Mouse (Mus musculus) spleen, adult 2 months (tissue): ENCODE results near the gene Frmd6. TPM values are rescaled to one million over a fixed set of nuclear protein-coding genes. Genes with fewer than 3 reads are reported as not detected.

Experiments
- DNase-seq, 2 experiments: peaks; one replicate each; pipeline versions ENCODE4 v3.0.0 to v3.0.0-alpha.2; 2012 to 2021; ENCODE audit warnings: low spot score in 2 of 2, low read depth in 1 of 2
- H3K27ac ChIP-seq: fragments of 200-500 bp; 2 replicates; pipeline ENCODE4 v1.5.1; 2012; ENCODE audit warnings: low read length, inconsistent platforms; ENCODE audit not compliant: insufficient read depth
- H3K27me3 ChIP-seq: fragments of 200-500 bp; 2 replicates; pipeline ENCODE4 v1.6.1; 2012; ENCODE audit warnings: mild to moderate bottlenecking, moderate library complexity, low read length, inconsistent platforms; ENCODE audit not compliant: control insufficient read depth, insufficient read depth
- H3K36me3 ChIP-seq: fragments of 200-500 bp; 2 replicates; pipeline ENCODE4 v1.6.1; 2012; ENCODE audit warnings: mild to moderate bottlenecking, low read length, inconsistent platforms; ENCODE audit not compliant: control insufficient read depth, insufficient read depth
- H3K4me1 ChIP-seq: fragments of 200-500 bp; 2 replicates; pipeline ENCODE4 v1.6.1; 2011; ENCODE audit warnings: inconsistent platforms; ENCODE audit not compliant: control insufficient read depth, insufficient read depth, insufficient read length
- H3K4me3 ChIP-seq: fragments of 200-500 bp; 2 replicates; pipeline ENCODE4 v1.5.1; 2011; ENCODE audit warnings: mild to moderate bottlenecking, inconsistent platforms; ENCODE audit not compliant: insufficient read depth, insufficient read length; ENCODE audit errors: extremely low read depth
- CTCF ChIP-seq: fragments of 200-500 bp; IDR thresholded peaks from 2 replicates; pipeline ENCODE4 v1.5.1; 2011; ENCODE audit warnings: mild to moderate bottlenecking, inconsistent platforms; ENCODE audit not compliant: insufficient read depth, insufficient read length, insufficient replicate concordance; ENCODE audit errors: extremely low read depth
- POLR2A ChIP-seq: fragments of 200-500 bp; IDR thresholded peaks from 2 replicates; pipeline ENCODE4 v1.6.1; 2011; ENCODE audit warnings: low read depth, low read length, inconsistent platforms
- WGBS: fragments of 180-500 bp; shearing (Covaris S2); methylation state at CpG from one replicate; pipeline ENCODE4 v1.1.7; 2018; 5-methylcytosine and 5-hydroxymethylcytosine counted together
- polyA plus RNA-seq: library from polyadenylated mRNA; depleted of rRNA; stranded (reverse); fragments of >200 nt; gene quantifications from 2 replicates; pipeline ENCODE4 v1.2.3, GENCODE M21; 2012

Gene Frmd6
- polyA plus RNA-seq, 1 experiment, result 6.5 TPM

GRCm38 (mm10) chr12:70890874-70891470, 65.7 kb downstream of the Frmd6 start:
- Histone ChIP-seq H3K27ac (no peak overlapping the region), H3K4me3 (no peak overlapping the region), H3K36me3 (peaks cover 7% of the 10 kb centered on the region; the same call in 1 of the 2 replicates), H3K27me3 (no peaks in the 10 kb centered on the region), H3K4me1 (no peaks in the 10 kb centered on the region)
- DNase-seq, result no peak
- WGBS, result 95% methylated on average over 8 of the region's 8 CpGs
- TF ChIP-seq CTCF, result no peak
- no peak for TF ChIP-seq POLR2A

DNA sequence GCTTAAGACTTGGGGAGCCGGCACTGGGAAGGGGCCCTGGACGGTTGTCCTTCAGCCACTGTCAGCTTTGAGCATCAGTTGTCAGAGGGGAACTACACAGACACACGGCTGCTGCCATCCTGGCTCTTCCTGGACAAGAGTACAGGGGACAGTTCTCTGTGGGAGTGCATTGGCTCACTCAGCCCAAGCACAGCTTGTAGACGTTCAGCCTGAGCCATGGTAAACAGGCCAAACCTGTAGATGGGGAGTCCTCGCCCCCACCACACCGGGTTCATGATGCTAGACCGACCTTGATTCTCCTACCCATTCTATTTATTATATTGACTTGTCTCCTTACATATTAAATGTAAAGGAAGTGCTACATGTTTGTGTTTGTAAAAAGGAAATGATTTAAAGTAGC, 70.0 kb downstream of the Frmd6 start:
- DNase-seq, result no peak
- WGBS, result 88% methylated on average over 7 of the region's 7 CpGs
- Histone ChIP-seq H3K27ac (no peak overlapping the region), H3K27me3 (no peaks in the 10 kb centered on the region), H3K4me3 (no peak overlapping the region), H3K36me3 (peaks cover 7% of the 10 kb centered on the region; the same call in 1 of the 2 replicates), H3K4me1 (no peaks in the 10 kb centered on the region)
- TF ChIP-seq POLR2A (no peak), CTCF (no peak)

DNA sequence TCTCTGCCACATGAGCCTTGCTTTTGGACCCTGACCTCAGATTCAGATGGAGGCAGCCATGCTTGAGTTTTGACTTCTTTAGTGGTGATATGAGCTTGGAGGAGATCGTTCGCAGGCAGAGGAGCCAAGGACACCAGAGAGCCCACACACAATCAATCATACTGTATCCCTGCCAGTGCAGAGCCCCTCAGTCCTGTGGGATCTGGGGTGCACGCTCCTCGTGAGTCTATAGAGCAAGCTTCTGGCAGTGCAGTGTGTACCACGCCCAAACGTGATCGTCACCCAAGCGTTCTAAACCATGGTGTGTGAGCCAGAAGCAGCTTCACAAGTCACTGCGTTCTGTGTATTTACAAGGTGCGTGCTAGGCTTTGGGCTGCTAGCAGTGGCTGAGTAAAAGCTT, 70.8 kb downstream of the Frmd6 start:
- no peaks in the 10 kb centered on the region for H3K27me3 ChIP-seq
- H3K4me3 ChIP-seq, result no peak overlapping the region
- no peak for DNase-seq
- no peak overlapping the region for H3K27ac ChIP-seq
- TF ChIP-seq CTCF, result no peak
- TF ChIP-seq POLR2A, result no peak
- peaks cover 7% of the 10 kb centered on the region; the same call in 1 of the 2 replicates for H3K36me3 ChIP-seq
- WGBS, result 93% methylated on average over 10 of the region's 10 CpGs
- H3K4me1 ChIP-seq, result no peaks in the 10 kb centered on the region

DNA sequence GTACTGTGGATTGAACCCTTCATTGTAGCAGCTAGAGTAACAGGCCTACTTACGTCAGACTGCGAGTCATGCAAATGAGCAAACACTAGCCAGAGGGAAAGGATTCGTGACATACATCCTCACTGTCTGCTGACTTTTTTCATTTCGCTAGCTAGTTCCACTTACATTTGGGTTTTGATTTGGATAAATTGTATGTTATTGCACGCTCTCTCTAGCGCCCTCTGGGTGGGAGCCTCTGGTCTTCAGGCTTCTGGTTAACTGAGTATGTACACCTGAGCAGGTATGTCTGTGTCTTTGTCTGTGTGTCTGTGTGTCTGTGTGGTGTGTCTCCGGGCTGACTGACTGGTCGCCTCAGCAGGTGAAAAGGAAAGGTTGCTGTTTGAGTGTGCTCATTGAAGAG, 72.1 kb downstream of the Frmd6 start:
- Histone ChIP-seq H3K4me1 (no peaks in the 10 kb centered on the region), H3K36me3 (peaks cover 3% of the 10 kb centered on the region; the same call in 1 of the 2 replicates), H3K4me3 (no peak overlapping the region), H3K27ac (no peak overlapping the region), H3K27me3 (no peaks in the 10 kb centered on the region)
- TF ChIP-seq POLR2A, result no peak
- no peak for TF ChIP-seq CTCF
- no peak for DNase-seq
- 90% methylated on average over 8 of the region's 8 CpGs for WGBS

DNA sequence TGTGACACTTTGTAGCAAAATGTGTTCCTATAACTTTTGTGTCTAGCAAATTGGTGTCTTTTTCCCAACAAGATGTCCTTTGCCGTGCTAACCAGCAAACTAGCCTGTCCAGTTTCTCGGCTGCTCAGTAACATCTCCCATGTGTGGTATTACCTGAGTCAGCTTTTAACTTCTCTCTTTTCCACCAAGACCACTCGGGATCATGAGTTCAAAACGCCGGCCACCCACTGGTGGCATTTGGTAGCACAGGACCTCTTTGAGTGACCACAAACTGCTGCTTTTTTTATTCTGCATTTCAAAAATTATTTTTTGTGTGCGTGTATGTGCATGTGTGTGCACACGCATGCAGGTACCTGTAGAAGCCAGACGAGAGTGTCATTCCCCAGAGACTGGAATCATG, 73.1 kb downstream of the Frmd6 start:
- no peak for TF ChIP-seq CTCF
- TF ChIP-seq POLR2A, result no peak
- no peak for DNase-seq
- Histone ChIP-seq H3K27me3 (no peaks in the 10 kb centered on the region), H3K4me1 (no peaks in the 10 kb centered on the region), H3K36me3 (peaks cover 3% of the 10 kb centered on the region; the same call in 1 of the 2 replicates), H3K27ac (no peak overlapping the region), H3K4me3 (no peak overlapping the region)
- WGBS, result 81% methylated on average over 8 of the region's 8 CpGs

GRCm38 (mm10) chr12:70904471-70904870, 79.2 kb downstream of the Frmd6 start:
- H3K27me3 ChIP-seq, result no peaks in the 10 kb centered on the region
- WGBS, result 95% methylated on average over 10 of the region's 10 CpGs
- no peak overlapping the region for H3K27ac ChIP-seq

GRCm38 (mm10) chr12:70906867-70907266, 81.6 kb downstream of the Frmd6 start:
- Histone ChIP-seq H3K4me3 (no peak overlapping the region), H3K27ac (no peak overlapping the region), H3K27me3 (no peaks in the 10 kb centered on the region), H3K36me3 (no peaks in the 10 kb centered on the region), H3K4me1 (no peaks in the 10 kb centered on the region)
- no peak for TF ChIP-seq CTCF
- no peak for TF ChIP-seq POLR2A
- DNase-seq, result no peak
- 90% methylated on average over 9 of the region's 9 CpGs for WGBS

More at GRCm38 (mm10) chr12:70904471-70904870, 79.2 kb downstream of the Frmd6 start:
- H3K4me1 ChIP-seq, result no peaks in the 10 kb centered on the region
- H3K4me3 ChIP-seq, result no peak overlapping the region
- DNase-seq, result no peak
- no peaks in the 10 kb centered on the region for H3K36me3 ChIP-seq
- no peak for TF ChIP-seq CTCF
- no peak for TF ChIP-seq POLR2A

- no peak overlapping the region for H3K27ac ChIP-seq
- H3K4me3 ChIP-seq, result no peak overlapping the region
- TF ChIP-seq CTCF, result no peak
- no peak for TF ChIP-seq POLR2A
- no peaks in the 10 kb centered on the region for H3K4me1 ChIP-seq
- DNase-seq, result no peak
- H3K27me3 ChIP-seq, result no peaks in the 10 kb centered on the region
- WGBS, result 89% methylated on average over 11 of the region's 11 CpGs
- no peaks in the 10 kb centered on the region for H3K36me3 ChIP-seq
These were observed 82.3 kb downstream of the Frmd6 start for GRCm38 (mm10) chr12:70907651-70908050.
